Mouse (Mus musculus) gastrocnemius, postnatal 10 days (tissue): ENCODE measurements around the gene Nt5c2. TPM values are rescaled to one million over a fixed set of nuclear protein-coding genes. Genes with fewer than 3 reads are reported as not detected.
"Not testable (repeated sequence)": the region's sequence is repeated elsewhere in the genome, so short reads cannot be mapped to it uniquely, and the experiment has no call there.

Experiments
- DNase-seq: peaks from one replicate; pipeline ENCODE4 v3.0.0; 2021; ENCODE audit warnings: mixed read lengths
- total RNA-seq, 2 experiments: library from RNA; stranded (reverse); gene quantifications; 2 replicates each; pipeline ENCODE4 v1.2.3; 2021

Gene Nt5c2
- total RNA-seq, 2 experiments from 2014 or later: 33.4 to 34.7 TPM

GRCm38 (mm10) chr19:47017831-47018230, 2.9 kb upstream of the Nt5c2 start:
- no peak for DNase-seq

- peak; percentile 88 for DNase-seq
Measured at GRCm38 (mm10) chr19:47016487-47016886, 1.5 kb upstream of the Nt5c2 start.

- no peak for DNase-seq
Measured at GRCm38 (mm10) chr19:47015965-47016364, 1.0 kb upstream of the Nt5c2 start.

- no peak for DNase-seq
Measured at GRCm38 (mm10) chr19:47015396-47015795, 443 bp upstream of the Nt5c2 start.

GRCm38 (mm10) chr19:47014159-47014446, 850 bp downstream of the Nt5c2 start:
- DNase-seq: no peak

GRCm38 (mm10) chr19:47013340-47014158, 1.4 kb downstream of the Nt5c2 start:
- DNase-seq: no peak

GRCm38 (mm10) chr19:47012521-47013130, 2.3 kb downstream of the Nt5c2 start:
- no peak for DNase-seq

- no peak for DNase-seq
Measured at GRCm38 (mm10) chr19:47009943-47010342, 5.0 kb downstream of the Nt5c2 start.

GRCm38 (mm10) chr19:47009420-47009819, 5.5 kb downstream of the Nt5c2 start:
- no peak for DNase-seq

- peak; percentile 77 for DNase-seq
Measured at GRCm38 (mm10) chr19:47006321-47006720, 8.6 kb downstream of the Nt5c2 start.

- no peak for DNase-seq
Measured at GRCm38 (mm10) chr19:47005873-47006272, 9.1 kb downstream of the Nt5c2 start.

GRCm38 (mm10) chr19:47003742-47004511, 11.0 kb downstream of the Nt5c2 start:
- no peak for DNase-seq

- DNase-seq: not testable (repeated sequence)
Measured at GRCm38 (mm10) chr19:47000357-47000756, 14.6 kb downstream of the Nt5c2 start.

- DNase-seq: no peak
Measured at GRCm38 (mm10) chr19:46999753-47000152, 15.2 kb downstream of the Nt5c2 start.

GRCm38 (mm10) chr19:46998953-46999352, 16.0 kb downstream of the Nt5c2 start:
- no peak for DNase-seq

GRCm38 (mm10) chr19:46998168-46998870, 16.6 kb downstream of the Nt5c2 start:
- DNase-seq: no peak

- no peak for DNase-seq
Measured at GRCm38 (mm10) chr19:46996095-46996494, 18.9 kb downstream of the Nt5c2 start.

GRCm38 (mm10) chr19:46992329-46992728, 22.6 kb downstream of the Nt5c2 start:
- not testable (repeated sequence) for DNase-seq

GRCm38 (mm10) chr19:46991145-46991544, 23.8 kb downstream of the Nt5c2 start:
- DNase-seq: peak; percentile 88

GRCm38 (mm10) chr19:46990625-46991024, 24.3 kb downstream of the Nt5c2 start:
- not testable (repeated sequence) for DNase-seq

GRCm38 (mm10) chr19:46990153-46990518, 24.8 kb downstream of the Nt5c2 start:
- DNase-seq: no peak

- no peak for DNase-seq
Measured at GRCm38 (mm10) chr19:46989479-46990152, 25.3 kb downstream of the Nt5c2 start.
